Mouse (Mus musculus): ENCODE results near the gene Mamstr.

DNA sequence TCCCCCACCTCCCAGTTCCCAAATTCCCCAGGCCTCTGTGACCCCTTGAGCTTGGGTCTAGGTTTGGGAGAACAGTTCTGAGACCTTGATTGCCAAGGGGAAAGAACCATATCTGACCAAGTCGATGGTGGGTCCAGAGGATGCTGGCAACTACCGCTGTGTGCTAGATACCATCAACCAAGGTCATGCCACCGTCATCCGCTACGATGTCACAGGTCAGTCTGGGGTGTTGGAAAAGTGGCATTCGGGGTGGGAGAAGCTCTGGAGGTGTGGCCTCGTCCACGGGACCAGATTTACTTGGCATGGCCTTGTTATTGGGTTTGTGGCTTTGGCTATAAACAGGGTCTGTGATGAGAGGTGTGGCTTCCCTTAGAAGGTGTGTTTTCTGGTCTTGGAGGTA lies 14.3 kb upstream of the Mamstr start:
- TF ChIP-seq CTCF (IDR thresholded peaks at IDR 0.05; ENCODE audit: control insufficient read depth, insufficient read depth, insufficient read length) (no peak), MAX (IDR thresholded peaks at IDR 0.05) (no peak), MYOG (IDR thresholded peaks at IDR 0.05; ENCODE audit: control insufficient read depth, extremely low read depth, insufficient read length) (no peak), FOSL1 (IDR thresholded peaks at IDR 0.05; ENCODE audit: insufficient read depth, low read length, poor library complexity, severe bottlenecking) (no peak), CEBPB (IDR thresholded peaks at IDR 0.05; ENCODE audit: low read depth) (no peak), MYOD1 (IDR thresholded peaks at IDR 0.05; ENCODE audit: control insufficient read depth, insufficient read length, low read depth) (no peak)
